Mouse (Mus musculus) heart, embryonic 10.5 days (tissue): ENCODE measurements around the gene Trnp1. TPM values are rescaled to one million over a fixed set of nuclear protein-coding genes. Genes with fewer than 3 reads are reported as not detected.

Experiments
- DNase-seq: peaks from one replicate; pipeline ENCODE4 v3.0.0-alpha.2; 2017; ENCODE audit warnings: low spot score
- H3K27ac ChIP-seq: fragments of 300-500 bp; sonication (generic); 2 replicates; pipeline ENCODE4 v1.5.1; 2016; ENCODE audit warnings: mild to moderate bottlenecking
- H3K27me3 ChIP-seq: fragments of 300-500 bp; sonication (generic); 2 replicates; pipeline ENCODE4 v1.6.1; 2016; ENCODE audit warnings: mild to moderate bottlenecking; ENCODE audit not compliant: poor library complexity, insufficient read depth, severe bottlenecking
- H3K36me3 ChIP-seq: fragments of 300-500 bp; sonication (generic); 2 replicates; pipeline ENCODE4 v1.6.1; 2016; ENCODE audit warnings: mild to moderate bottlenecking, moderate library complexity
- H3K4me1 ChIP-seq: fragments of 300-500 bp; sonication (generic); 2 replicates; pipeline ENCODE4 v1.6.1; 2016; ENCODE audit warnings: mild to moderate bottlenecking
- H3K4me3 ChIP-seq: fragments of 300-500 bp; sonication (generic); 2 replicates; pipeline ENCODE4 v1.5.1; 2016; ENCODE audit warnings: mild to moderate bottlenecking, moderate library complexity
- H3K9me3 ChIP-seq: fragments of 300-500 bp; sonication (generic); 2 replicates; pipeline ENCODE4 v1.6.1; 2016; ENCODE audit warnings: mild to moderate bottlenecking, moderate library complexity
- WGBS: fragments of 180-500 bp; shearing (Covaris S2); methylation state at CpG from one replicate; pipeline ENCODE4 v1.1.7; 2016; 5-methylcytosine and 5-hydroxymethylcytosine counted together
- polyA plus RNA-seq: library from polyadenylated mRNA; unstranded; fragments of >200 nt; fragmentation: Nextera tagmentation; extraction: Ambion mirVana; gene quantifications from 2 replicates; pipeline ENCODE4 v1.2.1, GENCODE M21; 2016

Trnp1 gene
- polyA plus RNA-seq, 1 experiment from 2014 or later: 0.60 TPM

- DNase-seq: no peak
- H3K36me3 ChIP-seq: no peaks in the 10 kb centered on the region
- H3K4me1 ChIP-seq: no peaks in the 10 kb centered on the region
- H3K27ac ChIP-seq: no peak overlapping the region
- 84% methylated on average over 7 of the region's 7 CpGs for WGBS
- no peak overlapping the region for H3K4me3 ChIP-seq
- H3K9me3 ChIP-seq: no peaks in the 10 kb centered on the region
- peaks cover 42% of the 10 kb centered on the region for H3K27me3 ChIP-seq
Observed at GRCm38 (mm10) chr4:133508990-133509389, 10.6 kb upstream of the Trnp1 start.

DNA sequence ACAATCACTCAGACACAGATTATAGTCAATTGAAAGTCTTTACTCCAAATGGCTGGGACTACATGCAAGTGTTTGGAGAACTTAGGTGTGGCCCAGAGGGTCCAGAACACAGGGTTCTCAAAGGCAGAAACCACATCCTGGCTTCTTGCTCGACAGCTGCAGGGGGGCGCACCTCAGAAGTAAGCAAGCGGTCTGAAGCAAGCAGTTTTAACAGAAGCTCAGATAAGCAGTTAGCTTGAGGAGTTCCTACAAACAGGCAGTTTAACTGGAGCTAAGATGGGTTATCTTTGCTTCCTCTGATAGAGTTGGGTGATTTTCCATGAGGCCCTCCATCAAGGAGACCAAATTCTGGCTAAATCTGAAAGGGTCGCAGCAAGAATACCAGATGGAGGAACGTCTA is 8.2 kb upstream of the Trnp1 start:
- Histone ChIP-seq H3K27me3 (peaks cover 64% of the 10 kb centered on the region), H3K9me3 (no peaks in the 10 kb centered on the region), H3K4me1 (no peaks in the 10 kb centered on the region), H3K4me3 (no peak overlapping the region), H3K27ac (no peak overlapping the region), H3K36me3 (no peaks in the 10 kb centered on the region)
- 50% methylated on average over 5 of the region's 5 CpGs for WGBS
- no peak for DNase-seq

DNA sequence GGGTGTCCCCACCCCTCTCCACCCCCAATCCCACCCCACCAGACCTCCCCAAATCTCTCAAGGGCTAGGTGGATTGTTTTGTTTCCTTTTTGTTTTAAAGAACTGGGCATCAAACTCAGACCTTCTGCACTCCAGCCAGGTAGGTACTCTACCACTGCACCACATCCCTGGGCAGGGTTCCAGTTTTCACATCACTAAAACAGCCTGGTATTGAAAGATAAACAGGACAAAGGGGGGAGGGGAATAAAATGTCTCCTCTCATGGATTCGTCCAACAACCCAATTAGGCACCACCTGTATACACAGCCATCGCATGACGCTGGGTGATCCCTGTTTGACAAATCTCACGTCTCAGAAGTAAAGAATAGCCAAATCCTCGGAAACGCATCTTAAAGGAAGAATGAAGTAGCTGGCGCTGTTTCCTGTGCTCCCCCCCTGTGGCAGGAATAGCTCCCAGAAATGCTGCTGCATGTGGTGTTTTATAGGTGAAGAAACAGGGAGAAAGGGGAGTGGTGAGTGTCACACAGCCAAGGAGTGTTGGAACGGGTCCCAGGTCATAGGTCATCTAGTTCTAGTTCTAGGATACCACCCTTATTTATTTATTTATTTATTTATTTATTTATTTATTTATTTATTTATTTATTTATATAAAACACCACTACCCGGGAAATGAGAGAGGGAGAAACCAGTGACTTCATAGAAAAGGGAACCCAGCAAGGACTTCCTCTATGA is 6.6 kb upstream of the Trnp1 start:
- whole genome bisulfite sequencing: 61% methylated on average over 9 of the region's 9 CpGs
- H3K4me1 ChIP-seq: no peaks in the 10 kb centered on the region
- H3K36me3 ChIP-seq: no peaks in the 10 kb centered on the region
- no peak for DNase-seq
- H3K9me3 ChIP-seq: no peaks in the 10 kb centered on the region
- no peak overlapping the region for H3K27ac ChIP-seq
- no peak overlapping the region; the same call in 1 of the 2 replicates for H3K4me3 ChIP-seq
- H3K27me3 ChIP-seq: peaks cover 80% of the 10 kb centered on the region

DNA sequence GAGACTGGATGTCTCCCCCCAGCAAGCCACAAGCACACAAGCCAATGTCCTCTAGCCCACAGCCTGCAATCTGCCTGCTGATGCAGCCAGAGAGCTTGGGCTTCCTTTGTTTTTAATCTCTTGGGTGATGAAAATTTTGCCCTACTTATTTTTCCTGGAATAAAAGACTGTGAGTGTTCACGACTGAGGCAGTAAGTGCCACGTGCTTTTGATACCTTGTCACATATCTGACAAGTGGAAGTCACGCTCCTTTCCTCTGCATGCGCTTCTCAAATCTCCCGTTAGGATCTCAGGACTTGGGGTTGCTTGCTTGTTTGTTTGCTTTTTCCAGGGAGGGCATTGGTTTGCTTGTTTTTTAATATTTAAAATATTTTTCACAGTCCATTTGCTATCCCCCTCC is 6.0 kb upstream of the Trnp1 start:
- H3K4me1 ChIP-seq: no peaks in the 10 kb centered on the region
- no peak overlapping the region for H3K27ac ChIP-seq
- 51% methylated on average over 5 of the region's 5 CpGs for WGBS
- H3K27me3 ChIP-seq: peaks cover 87% of the 10 kb centered on the region
- no peaks in the 10 kb centered on the region for H3K9me3 ChIP-seq
- no peak overlapping the region for H3K4me3 ChIP-seq
- DNase-seq: no peak
- H3K36me3 ChIP-seq: no peaks in the 10 kb centered on the region

GRCm38 (mm10) chr4:133501514-133501913 is 3.2 kb upstream of the Trnp1 start:
- Histone ChIP-seq H3K27ac (no peak overlapping the region), H3K9me3 (no peaks in the 10 kb centered on the region), H3K36me3 (no peaks in the 10 kb centered on the region), H3K4me1 (peaks cover 16% of the 10 kb centered on the region), H3K27me3 (peaks cover 96% of the 10 kb centered on the region), H3K4me3 (no peak overlapping the region)
- no peak for DNase-seq
- WGBS: 59% methylated on average over 7 of the region's 7 CpGs

DNA sequence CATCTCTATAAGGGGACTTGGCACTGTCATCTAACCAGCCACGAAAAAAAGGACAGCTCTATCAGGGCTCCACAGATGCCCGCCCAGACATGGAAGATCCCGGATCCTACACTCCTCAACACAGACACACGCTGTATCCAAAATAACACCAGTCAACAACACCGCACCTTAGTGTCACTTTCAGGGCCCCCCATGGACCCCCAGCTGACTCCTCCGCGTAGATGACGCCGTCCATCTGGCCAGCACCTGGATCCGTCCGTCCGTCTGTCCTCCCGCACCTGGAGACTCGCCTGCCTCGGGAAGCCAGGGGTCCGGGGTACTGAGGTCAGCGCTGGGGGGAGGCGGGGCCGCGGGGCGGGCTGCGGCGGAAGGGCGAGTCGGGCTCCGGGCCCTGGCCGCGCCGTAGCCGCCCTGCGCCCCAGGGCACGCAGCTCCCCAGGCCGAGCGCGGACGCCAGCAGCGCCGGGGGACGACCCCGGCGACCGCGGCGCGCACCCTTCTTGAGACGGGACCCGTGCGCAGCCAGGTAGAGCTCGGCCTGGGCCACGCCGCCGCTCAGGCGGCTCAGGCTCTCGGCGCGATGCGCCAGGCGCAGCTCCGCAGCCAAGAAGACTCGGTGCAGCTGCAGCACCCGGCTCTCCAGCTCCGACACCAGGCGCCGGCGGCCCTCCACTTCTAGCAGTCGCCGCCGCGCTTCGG is 740 bp downstream of the Trnp1 start:
- no peak for DNase-seq
- H3K27ac ChIP-seq: peak overlapping the region; percentile 71
- H3K27me3 ChIP-seq: peaks cover 81% of the 10 kb centered on the region
- H3K9me3 ChIP-seq: no peaks in the 10 kb centered on the region
- no peaks in the 10 kb centered on the region for H3K36me3 ChIP-seq
- H3K4me1 ChIP-seq: peaks cover 30% of the 10 kb centered on the region
- under 1% methylated on average over 70 of the region's 70 CpGs for WGBS
- peak overlapping the region; percentile 69 for H3K4me3 ChIP-seq

- 25% methylated on average over 6 of the region's 6 CpGs for WGBS
Observed at GRCm38 (mm10) chr4:133496738-133497445, 1.5 kb downstream of the Trnp1 start.

DNA sequence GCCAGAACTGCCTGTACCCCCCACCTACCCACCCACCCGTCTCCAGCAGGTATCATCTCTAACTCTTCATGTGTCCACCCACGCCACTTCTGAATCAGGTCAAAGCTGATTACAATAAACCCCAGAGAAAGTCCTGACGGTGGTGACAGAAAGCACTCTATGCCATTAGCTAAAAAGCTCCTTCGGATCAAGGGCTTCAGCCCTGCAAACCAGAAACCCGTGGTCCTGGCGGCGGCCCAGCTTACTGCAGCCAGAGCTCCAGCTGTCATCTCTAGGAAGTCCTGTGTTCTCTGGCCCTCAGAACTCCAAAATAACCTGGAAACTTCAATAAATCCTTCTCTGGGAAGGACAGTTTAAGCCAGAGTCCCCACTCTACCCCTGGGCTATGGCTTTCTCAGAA is 2.6 kb downstream of the Trnp1 start:
- DNase-seq: no peak
- no peak overlapping the region; the same call in 1 of the 2 replicates for H3K4me3 ChIP-seq
- H3K36me3 ChIP-seq: no peaks in the 10 kb centered on the region
- peaks cover 62% of the 10 kb centered on the region for H3K27me3 ChIP-seq
- peaks cover 47% of the 10 kb centered on the region for H3K4me1 ChIP-seq
- H3K9me3 ChIP-seq: no peaks in the 10 kb centered on the region
- 32% methylated on average over 7 of the region's 7 CpGs for WGBS
- H3K27ac ChIP-seq: no peak overlapping the region

More at GRCm38 (mm10) chr4:133496738-133497445, 1.5 kb downstream of the Trnp1 start:
- no peaks in the 10 kb centered on the region for H3K36me3 ChIP-seq
- no peak for DNase-seq
- H3K27ac ChIP-seq: no peak overlapping the region
- H3K9me3 ChIP-seq: no peaks in the 10 kb centered on the region
- peaks cover 35% of the 10 kb centered on the region for H3K4me1 ChIP-seq
- H3K4me3 ChIP-seq: peak overlapping the region; percentile 69
- H3K27me3 ChIP-seq: peaks cover 74% of the 10 kb centered on the region

DNA sequence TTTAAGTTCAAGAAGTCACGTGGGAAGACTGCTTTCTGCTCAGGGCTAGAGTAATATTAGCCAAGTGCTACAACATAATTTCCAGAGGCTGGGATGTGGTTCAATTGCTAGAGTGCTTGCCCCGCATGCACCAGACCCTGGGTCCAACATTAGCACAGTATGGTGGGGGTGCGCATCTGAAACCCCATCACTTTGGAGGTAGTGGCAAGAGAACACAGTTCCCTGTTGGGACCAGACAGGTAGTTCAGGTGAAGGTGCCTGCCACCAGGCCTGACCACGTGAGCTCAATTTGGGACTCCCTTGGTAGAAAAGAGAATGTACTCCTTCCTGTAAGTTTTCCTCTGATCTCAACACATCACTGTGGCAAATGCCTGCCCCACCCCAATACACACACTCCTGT is 3.5 kb downstream of the Trnp1 start:
- Histone ChIP-seq H3K27ac (no peak overlapping the region), H3K36me3 (no peaks in the 10 kb centered on the region), H3K9me3 (no peaks in the 10 kb centered on the region), H3K4me3 (no peak overlapping the region), H3K4me1 (peaks cover 49% of the 10 kb centered on the region), H3K27me3 (peaks cover 53% of the 10 kb centered on the region)
- no peak for DNase-seq
- whole genome bisulfite sequencing: 61% methylated on average over 4 of the region's 4 CpGs

- peaks cover 49% of the 10 kb centered on the region for H3K27me3 ChIP-seq
- no peaks in the 10 kb centered on the region for H3K9me3 ChIP-seq
- peaks cover 54% of the 10 kb centered on the region for H3K4me1 ChIP-seq
- H3K4me3 ChIP-seq: peak overlapping the region; percentile 56
- DNase-seq: peak; percentile 92
- peak overlapping the region; percentile 62; the same call in 1 of the 2 replicates for H3K27ac ChIP-seq
- WGBS: 2% methylated on average over 12 of the region's 12 CpGs
- no peaks in the 10 kb centered on the region for H3K36me3 ChIP-seq
Observed at GRCm38 (mm10) chr4:133494432-133494831, 3.9 kb downstream of the Trnp1 start.

GRCm38 (mm10) chr4:133493895-133494294 is 4.5 kb downstream of the Trnp1 start:
- Histone ChIP-seq H3K4me1 (peaks cover 57% of the 10 kb centered on the region), H3K4me3 (peak overlapping the region; percentile 56), H3K27ac (peak overlapping the region; percentile 62; the same call in 1 of the 2 replicates), H3K9me3 (no peaks in the 10 kb centered on the region), H3K27me3 (peaks cover 44% of the 10 kb centered on the region), H3K36me3 (no peaks in the 10 kb centered on the region)
- DNase-seq: no peak
- 20% methylated on average over 9 of the region's 12 CpGs for WGBS

GRCm38 (mm10) chr4:133491800-133492199 is 6.5 kb downstream of the Trnp1 start:
- H3K27me3 ChIP-seq: peaks cover 24% of the 10 kb centered on the region
- DNase-seq: no peak
- 26% methylated on average over 10 of the region's 10 CpGs for WGBS
- H3K9me3 ChIP-seq: no peaks in the 10 kb centered on the region
- H3K4me1 ChIP-seq: peaks cover 43% of the 10 kb centered on the region
- H3K36me3 ChIP-seq: no peaks in the 10 kb centered on the region
- 0 out of 2 replicates have a peak overlapping the region, but pooled peaks have one; percentile 5 for H3K4me3 ChIP-seq
- H3K27ac ChIP-seq: peak overlapping the region; percentile 85
